Mouse (Mus musculus): ENCODE results near the gene Agap1. TPM values are rescaled to one million over a fixed set of nuclear protein-coding genes. Genes with fewer than 3 reads are reported as not detected.

Gene Agap1
- total RNA-seq, 2 experiments from 2014 or later: 225 to 280 TPM

GRCm38 (mm10) chr1:89822431-89822830 lies 367.8 kb downstream of the Agap1 start:
- no peak for DNase-seq (ENCODE audit: low spot score in 2 of 2)

- DNase-seq (ENCODE audit: low spot score in 2 of 2): no peak
These were observed 368.4 kb downstream of the Agap1 start for GRCm38 (mm10) chr1:89823036-89823435.

- DNase-seq (ENCODE audit: low spot score in 2 of 2): no peak
These were observed 372.4 kb downstream of the Agap1 start for GRCm38 (mm10) chr1:89827051-89827450.

DNA sequence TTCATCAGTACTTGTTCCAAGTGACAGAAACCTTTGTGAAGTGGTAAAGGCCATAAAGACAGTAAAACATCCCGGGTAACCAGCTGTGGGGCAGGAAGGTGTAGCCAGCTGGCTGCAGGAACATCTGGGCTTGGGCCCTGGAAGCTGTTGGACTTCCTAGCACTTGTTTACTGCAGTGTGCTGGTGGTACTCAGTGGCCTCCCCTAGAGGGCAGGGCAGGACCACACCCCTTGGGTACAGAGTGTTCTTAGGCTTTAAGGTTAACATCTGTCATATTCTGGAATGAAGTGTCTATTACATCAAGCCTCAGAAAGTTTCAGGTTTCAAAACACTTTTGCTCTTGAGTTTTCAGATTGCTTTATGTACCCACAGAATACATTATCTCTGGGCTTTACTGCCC lies 376.5 kb downstream of the Agap1 start:
- DNase-seq (ENCODE audit: low spot score in 2 of 2): no peak

GRCm38 (mm10) chr1:89844064-89844463 lies 389.5 kb downstream of the Agap1 start:
- DNase-seq (ENCODE audit: low spot score in 2 of 2): no peak

DNA sequence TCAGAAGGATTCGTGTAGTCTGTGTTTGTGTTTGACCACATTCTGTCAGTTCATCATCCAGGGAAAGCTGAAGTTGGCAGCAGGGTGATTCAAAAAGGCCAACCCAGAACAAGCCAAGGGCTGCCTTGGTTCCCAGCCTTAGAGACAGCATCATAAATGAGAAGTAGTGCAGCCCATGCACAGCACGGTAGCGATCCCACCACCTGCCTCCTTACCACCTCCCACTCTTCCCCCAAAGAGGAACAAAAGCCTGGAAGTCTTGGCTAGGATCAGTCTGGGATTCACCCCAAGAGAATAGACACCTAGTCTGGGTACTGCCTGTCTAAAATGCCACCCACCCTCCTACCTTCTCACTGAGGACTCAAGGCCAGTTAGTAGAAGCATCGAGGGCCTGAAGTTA lies 390.9 kb downstream of the Agap1 start:
- DNase-seq (ENCODE audit: low spot score in 2 of 2): no peak

DNA sequence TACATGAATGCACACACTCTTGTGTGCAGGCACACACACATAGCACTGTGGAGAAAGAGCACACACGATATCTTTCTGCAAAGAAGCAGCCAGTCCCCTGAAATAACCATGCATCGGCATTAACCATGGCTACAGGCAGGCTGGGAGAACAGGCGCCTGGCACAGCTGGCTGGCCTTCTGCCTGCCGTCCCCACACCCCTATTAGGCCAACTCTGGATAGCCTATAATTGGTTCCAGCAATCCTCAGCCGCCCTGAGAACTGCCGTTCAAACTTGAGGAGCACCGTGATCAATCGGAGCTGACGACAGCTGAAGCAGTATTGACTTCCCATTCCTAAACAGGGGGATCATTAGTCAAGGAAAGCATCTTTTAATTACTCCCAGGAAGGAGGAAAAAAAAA lies 391.5 kb downstream of the Agap1 start:
- no peak for DNase-seq (ENCODE audit: low spot score in 2 of 2)

DNA sequence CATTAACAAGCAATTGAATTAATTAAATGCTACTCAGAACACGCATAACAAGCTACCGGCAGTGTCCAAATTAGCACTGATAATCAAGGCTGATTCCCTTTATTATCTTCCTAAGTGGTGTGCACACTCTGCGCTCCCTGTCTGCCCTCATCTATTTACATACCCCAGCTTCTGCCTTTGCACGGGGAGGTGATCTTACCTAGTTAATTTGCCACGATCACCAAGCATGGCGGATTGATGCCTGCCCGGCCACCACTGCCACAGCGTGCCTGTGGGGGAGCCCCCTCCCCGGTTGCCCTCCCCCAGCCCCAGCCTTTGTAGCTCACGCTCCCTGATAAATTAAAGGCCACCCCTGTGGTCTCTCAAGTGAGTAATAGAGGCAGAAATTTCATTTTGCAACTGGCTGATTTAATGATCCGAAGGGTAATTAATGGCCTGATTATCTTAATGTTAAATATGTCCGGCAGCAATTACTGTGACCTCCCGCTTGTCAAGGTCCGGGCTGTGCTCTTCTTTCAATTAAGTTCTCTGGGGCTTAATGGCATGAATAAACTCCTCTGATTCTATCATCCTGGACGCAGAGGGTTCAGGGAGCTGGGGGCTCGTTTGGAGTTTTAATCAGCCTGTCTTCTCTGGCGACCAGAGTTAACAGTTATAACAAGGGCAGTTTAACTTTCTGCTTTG lies 393.9 kb downstream of the Agap1 start:
- DNase-seq (ENCODE audit: low spot score in 2 of 2): peak in 1 of 2 experiments; percentile 39

GRCm38 (mm10) chr1:89849151-89849860 lies 394.7 kb downstream of the Agap1 start:
- DNase-seq (ENCODE audit: low spot score in 2 of 2): peak; percentile 41 to 71

DNA sequence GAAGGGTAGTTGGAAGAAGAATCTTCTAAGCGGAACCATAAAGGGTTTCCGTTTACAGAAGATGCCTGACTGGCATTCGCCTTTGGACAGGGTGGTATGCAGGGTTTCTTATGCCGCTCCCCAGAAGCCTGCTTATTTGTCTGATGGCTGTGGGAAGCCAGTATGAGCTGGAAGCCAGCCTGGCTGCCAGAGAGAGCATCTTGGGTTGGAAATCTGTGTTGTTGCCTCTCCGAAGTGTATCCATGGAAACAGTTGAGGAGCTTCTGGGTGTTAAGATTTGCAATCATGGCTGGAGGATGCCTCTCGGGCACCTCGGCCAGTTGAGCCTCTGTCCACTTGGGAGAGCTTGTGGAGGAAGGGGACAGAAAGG lies 395.2 kb downstream of the Agap1 start:
- peak; percentile 56 to 70 for DNase-seq (ENCODE audit: low spot score in 2 of 2)

DNA sequence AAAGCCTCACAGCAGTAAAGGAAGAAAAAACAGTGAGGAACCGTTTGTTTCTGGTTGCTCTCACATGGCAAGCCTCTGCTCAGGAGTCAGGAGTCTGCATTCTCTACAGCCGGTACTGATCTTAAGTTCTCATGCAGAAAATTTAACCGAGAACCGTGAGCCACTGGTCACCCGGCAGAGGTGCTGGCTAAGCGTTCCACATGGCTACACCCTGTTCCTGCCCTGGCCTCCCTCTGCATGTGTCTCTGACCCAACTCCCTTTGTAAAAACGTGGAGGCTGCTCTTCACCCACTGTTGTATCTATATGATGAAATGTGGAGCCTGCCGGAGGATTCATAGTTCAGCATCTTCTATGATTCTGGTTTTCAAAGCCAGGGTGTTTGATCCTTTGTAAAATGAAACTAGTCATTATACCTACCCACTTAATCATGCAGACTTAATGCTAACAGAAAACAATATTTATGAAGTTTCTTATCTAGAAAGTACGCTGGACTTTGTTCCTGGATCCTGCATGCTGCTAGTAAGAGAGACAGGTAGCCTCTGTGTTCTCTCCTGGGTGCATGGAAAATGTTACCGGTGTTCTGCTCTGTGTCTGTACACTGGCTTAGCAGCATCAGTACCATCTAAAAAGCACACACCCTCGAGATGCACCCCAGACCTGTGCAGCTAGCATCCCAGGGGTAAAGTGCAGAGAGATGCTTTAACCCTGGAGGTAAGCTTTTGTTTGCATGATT lies 396.2 kb downstream of the Agap1 start:
- no peak for DNase-seq (ENCODE audit: low spot score in 2 of 2)

GRCm38 (mm10) chr1:89859182-89859581 lies 404.6 kb downstream of the Agap1 start:
- no peak for DNase-seq (ENCODE audit: low spot score in 2 of 2)

- no peak for DNase-seq (ENCODE audit: low spot score in 2 of 2)
These were observed 405.6 kb downstream of the Agap1 start for GRCm38 (mm10) chr1:89860017-89860730.

GRCm38 (mm10) chr1:89865787-89866186 lies 411.2 kb downstream of the Agap1 start:
- no peak for DNase-seq (ENCODE audit: low spot score in 2 of 2)

- DNase-seq (ENCODE audit: low spot score in 2 of 2): no peak
These were observed 413.2 kb downstream of the Agap1 start for GRCm38 (mm10) chr1:89867847-89868246.

DNA sequence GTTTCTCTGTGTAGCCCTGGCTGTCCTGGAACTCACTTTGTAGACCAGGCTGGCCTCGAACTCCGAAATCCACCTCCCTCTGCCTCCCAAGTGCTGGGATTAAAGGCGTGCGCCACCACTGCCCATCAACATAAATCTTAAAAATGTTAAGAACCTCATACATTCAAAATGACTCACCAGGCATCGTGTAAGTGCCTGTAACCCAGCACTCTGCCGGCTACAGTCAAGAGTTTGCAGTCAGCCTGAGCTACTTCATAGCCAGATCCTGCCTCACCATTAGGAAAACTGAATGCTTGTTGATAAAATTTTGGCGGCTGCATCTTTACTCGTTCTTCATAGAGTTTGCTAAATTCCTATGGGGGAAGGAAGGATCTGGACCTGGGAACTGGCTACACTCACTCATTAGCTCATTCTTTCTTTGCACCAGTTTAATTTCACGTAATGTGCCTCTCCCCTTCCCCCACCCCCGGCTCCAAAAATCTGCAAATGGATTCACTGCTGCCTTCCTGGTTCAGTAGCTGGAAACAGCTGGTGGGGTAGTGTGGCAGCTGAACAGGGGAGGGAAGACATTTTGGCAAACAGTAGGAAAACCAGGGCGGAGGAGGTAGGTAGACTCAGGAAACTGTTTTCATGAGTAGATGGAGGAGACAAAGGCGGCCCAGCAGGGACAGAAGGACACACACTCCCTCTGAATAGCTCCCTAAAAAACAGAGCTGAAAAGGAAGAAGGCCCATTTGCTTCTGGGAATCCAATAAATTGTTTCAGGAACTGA lies 415.7 kb downstream of the Agap1 start:
- DNase-seq (ENCODE audit: low spot score in 2 of 2): no peak

DNA sequence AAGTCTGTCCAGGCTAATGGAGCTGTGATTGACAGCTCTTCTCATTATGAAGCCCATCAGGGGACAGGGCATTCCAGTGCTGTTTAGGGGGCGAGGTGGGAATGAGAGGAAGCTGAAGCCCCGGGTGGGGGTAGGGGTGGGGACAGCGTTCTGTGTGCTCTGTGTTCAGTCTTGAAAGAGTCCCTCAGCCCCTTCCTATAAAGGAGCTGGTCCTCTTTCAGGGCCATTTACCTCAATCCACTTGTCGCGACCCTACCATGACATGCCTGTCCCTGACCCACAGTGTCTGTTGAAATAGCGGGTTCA lies 416.3 kb downstream of the Agap1 start:
- no peak for DNase-seq (ENCODE audit: low spot score in 2 of 2)

DNA sequence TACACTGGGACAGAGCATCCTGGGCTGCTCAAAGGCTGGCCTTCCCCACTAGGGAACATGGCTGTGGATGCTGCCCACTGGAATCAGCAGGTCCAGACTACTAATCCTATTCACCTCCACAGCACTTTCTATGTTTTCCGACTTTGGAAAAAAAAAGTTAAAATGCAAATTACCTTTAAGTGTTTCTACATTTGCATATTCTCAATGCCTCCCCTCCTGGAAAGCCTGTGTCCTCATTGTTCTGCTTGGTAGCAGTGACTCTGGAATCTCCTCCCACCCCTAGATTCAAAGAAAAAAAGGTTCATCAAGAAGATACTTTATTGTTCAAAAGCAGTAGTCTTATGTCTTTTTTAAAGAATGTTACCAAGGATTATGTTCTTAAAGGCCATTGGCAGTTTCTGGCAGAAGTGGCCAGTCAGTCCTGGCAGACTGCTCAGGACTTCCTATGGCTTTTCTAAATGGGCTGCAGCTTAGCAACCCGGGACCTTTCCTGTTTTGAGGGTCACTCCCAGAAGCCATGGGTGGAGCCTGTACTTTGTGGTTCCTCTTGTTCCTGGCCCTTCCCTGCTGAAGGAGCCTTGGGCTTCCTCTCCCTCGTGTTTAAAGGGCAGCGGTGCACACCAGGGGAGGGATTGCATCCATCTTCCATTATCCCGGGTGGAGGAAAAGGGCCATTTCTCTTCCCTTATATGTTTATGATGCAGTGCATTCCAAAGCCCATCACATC lies 421.9 kb downstream of the Agap1 start:
- DNase-seq (ENCODE audit: low spot score in 2 of 2): no peak

DNA sequence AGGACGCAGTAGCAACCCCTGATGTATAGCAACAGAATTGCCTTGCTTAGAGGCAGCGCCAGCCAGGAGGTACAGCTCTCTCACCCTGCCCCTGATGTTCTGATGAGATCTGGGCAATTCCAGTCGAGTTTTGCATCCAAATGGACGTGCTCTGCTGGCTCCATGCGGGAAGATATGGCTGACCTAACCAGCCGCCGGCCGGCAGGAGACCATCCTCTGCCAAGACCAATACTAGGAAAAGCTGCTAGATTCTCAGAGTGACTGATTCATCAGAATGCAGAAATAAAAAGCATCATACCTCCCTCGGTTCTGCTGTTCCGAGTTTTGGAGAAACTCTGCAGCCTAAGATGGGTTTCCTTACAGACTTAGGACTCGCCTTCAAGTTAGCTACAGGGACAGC lies 423.9 kb downstream of the Agap1 start:
- DNase-seq (ENCODE audit: low spot score in 2 of 2): no peak

DNA sequence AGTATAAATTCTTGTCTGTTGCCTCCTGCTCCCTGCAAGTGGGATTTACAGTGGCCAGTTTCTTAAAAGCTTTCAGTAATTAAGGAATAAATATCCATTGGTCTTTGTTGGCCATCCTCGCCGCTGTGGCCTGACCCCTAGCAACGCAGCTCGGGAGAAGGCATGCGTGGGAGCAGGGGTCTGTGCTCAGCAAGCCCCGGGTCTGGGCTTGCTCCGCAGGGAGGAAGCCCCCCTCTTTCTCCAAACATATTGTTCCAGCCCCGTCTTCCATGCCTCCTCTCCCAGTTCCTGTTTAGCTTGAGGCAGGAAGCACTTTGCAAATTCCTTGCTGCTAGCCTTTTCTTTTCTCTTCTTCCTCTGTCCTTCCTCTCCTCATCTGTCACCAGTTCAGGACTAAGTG lies 425.6 kb downstream of the Agap1 start:
- no peak for DNase-seq (ENCODE audit: low spot score in 2 of 2)

All from layer of hippocampus, postnatal 14 days (tissue).